Mouse (Mus musculus): ENCODE measurements at regions not wholly inside any gene's neighbourhood (a gene's known extent, or its start where the extent isn't known, plus 50 kb on each side); places are given as distances from the start of the nearest gene placed in this dataset.

DNA sequence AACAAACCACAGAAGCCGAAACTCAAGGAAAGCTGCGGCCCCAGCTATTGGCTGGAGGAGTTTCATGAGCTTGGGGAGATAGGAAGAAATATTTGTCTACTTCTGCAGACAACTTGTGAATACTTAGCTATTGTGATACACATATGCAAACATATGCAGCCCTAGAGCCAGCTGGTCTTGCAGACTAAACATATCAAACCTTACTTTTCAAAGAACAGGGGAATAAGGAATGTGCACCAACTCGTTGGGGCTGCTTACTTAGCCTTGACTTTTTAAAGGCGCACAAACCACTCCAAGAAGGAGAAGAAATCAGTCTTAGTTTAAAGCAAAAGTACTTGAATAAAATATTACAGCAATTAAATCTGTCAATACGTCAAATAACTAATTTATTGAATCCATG lies 106.8 kb upstream of the Lpar1 start:
- no peak overlapping the region for H3K27ac ChIP-seq (ENCODE audit: poor library complexity, severe bottlenecking)
- ATAC-seq (ENCODE audit: insufficient number of reproducible peaks, low FRiP score) = no peak
- WGBS = 67% methylated on average over 5 of the region's 5 CpGs

DNA sequence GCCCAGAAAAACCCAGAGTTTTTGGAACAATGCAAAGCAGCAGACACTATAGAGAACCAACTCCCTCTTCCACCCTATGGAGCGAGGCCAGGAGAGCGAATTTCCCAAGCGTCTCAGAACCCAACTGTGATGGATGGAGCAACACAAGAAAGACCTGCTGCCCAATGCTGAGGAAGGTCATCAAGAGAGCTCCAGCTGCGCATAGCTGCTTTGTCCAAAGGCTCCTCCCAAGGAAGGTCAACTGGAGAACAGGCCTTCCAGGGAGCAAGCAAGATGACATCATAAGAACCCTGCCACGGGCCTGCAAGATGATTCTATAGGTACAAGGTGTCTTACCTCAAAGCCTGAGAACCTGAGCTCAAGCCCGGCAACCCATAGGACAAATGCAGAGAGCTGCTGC lies 104.5 kb upstream of the Lpar1 start:
- WGBS = 66% methylated on average over 6 of the region's 6 CpGs
- H3K27ac ChIP-seq (ENCODE audit: poor library complexity, severe bottlenecking) = no peak overlapping the region
- no peaks in the 10 kb centered on the region for H3K9me3 ChIP-seq (replicated peaks)
- H3K27me3 ChIP-seq (replicated peaks) = no peaks in the 10 kb centered on the region
- no peak overlapping the region for H3K9ac ChIP-seq
- no peaks in the 10 kb centered on the region for H3K36me3 ChIP-seq
- no peak for ATAC-seq (ENCODE audit: insufficient number of reproducible peaks, low FRiP score)
- H3K4me3 ChIP-seq = no peak overlapping the region
- no peaks in the 10 kb centered on the region for H3K4me1 ChIP-seq (replicated peaks)
- H3K4me2 ChIP-seq = no peak overlapping the region

More for the DNA sequence above, 106.8 kb upstream of the Lpar1 start:
- Histone ChIP-seq H3K4me2 (no peak overlapping the region), H3K4me1 (replicated peaks) (no peaks in the 10 kb centered on the region), H3K27me3 (replicated peaks) (no peaks in the 10 kb centered on the region), H3K36me3 (no peaks in the 10 kb centered on the region), H3K4me3 (no peak overlapping the region), H3K9me3 (replicated peaks) (no peaks in the 10 kb centered on the region), H3K9ac (no peak overlapping the region)

DNA sequence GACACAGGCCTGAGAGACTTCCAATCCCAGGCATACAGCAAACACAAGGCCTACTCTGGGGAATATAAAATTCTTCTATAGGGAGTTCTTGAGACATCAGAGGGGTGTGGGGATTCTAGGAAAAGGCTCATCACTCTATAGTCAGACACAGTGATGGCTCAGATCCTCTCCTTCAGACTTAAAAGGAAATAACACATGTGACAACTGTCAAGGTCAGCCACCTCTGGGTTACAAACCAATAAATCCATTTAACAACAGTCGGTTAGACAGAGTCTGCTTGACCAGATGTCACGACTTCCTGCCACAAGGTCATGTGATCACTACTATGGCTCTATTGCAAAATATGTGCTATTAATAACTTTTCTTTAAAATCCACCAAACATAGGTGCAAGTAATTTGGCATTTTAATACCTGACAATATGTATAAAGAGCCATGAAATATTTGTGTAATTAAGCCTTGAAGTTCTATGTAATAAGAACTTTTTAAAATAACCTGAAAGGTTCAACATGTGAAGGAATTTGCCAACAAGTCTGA lies 94.1 kb upstream of the Lpar1 start:
- ATAC-seq (ENCODE audit: insufficient number of reproducible peaks, low FRiP score) = no peak
- WGBS = 76% methylated on average over 2 of the region's 2 CpGs
- H3K4me1 ChIP-seq (replicated peaks) = no peaks in the 10 kb centered on the region

DNA sequence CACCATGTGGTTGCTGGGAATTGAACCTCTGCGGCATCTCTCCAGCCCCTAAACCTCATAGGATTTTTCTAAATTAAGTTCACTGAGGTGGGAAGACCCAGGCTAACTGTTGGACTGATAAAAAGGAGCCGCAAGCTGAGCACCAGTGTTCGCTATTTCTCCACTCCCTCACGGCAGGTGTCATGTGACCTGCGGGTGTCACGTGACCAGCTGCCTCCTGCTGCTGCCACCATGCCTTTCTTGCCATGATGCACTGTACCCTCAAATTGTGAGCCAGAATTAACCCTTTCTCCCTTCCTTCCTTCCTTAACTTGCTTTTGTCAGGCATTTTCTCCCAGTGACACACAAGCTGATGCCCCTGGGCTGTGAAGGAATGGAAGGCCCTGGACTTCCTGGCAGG lies 93.1 kb upstream of the Lpar1 start:
- Histone ChIP-seq H3K4me3 (no peak overlapping the region), H3K36me3 (no peaks in the 10 kb centered on the region), H3K27ac (ENCODE audit: poor library complexity, severe bottlenecking) (no peak overlapping the region), H3K9me3 (replicated peaks) (no peaks in the 10 kb centered on the region), H3K27me3 (replicated peaks) (no peaks in the 10 kb centered on the region), H3K4me1 (replicated peaks) (no peaks in the 10 kb centered on the region), H3K9ac (no peak overlapping the region), H3K4me2 (no peak overlapping the region)
- no peak for ATAC-seq (ENCODE audit: insufficient number of reproducible peaks, low FRiP score)
- WGBS = 89% methylated on average over 6 of the region's 6 CpGs

More for the DNA sequence above, 94.1 kb upstream of the Lpar1 start:
- Histone ChIP-seq H3K9me3 (replicated peaks) (0 out of 2 replicates have a peak, but pooled peaks cover 3% of the 10 kb centered on the region), H3K4me2 (no peak overlapping the region), H3K27me3 (replicated peaks) (no peaks in the 10 kb centered on the region), H3K36me3 (no peaks in the 10 kb centered on the region), H3K4me3 (no peak overlapping the region), H3K27ac (ENCODE audit: poor library complexity, severe bottlenecking) (no peak overlapping the region), H3K9ac (no peak overlapping the region)

DNA sequence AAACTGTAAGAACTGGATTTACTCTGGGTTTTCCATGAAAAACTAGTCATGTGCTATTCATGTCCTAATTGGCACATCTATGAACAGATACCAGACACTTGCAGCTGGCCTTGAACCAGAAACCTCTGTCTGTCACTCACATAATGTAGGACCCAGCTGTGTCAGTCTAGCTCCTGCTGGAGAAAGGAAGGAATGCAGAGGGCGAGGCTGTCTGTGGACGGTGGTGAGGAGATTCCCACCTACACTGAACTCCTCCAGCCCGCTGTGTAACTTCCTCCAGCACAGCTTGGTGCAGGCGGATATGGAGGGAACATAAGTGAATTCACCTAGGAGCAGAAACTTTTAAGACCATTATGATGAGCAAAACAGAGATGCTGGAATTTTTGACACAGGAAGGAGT lies 89.7 kb upstream of the Lpar1 start:
- Histone ChIP-seq H3K4me2 (no peak overlapping the region), H3K4me3 (no peak overlapping the region), H3K27ac (ENCODE audit: poor library complexity, severe bottlenecking) (no peak overlapping the region), H3K4me1 (replicated peaks) (no peaks in the 10 kb centered on the region), H3K9ac (no peak overlapping the region), H3K9me3 (replicated peaks) (no peaks in the 10 kb centered on the region), H3K36me3 (no peaks in the 10 kb centered on the region), H3K27me3 (replicated peaks) (no peaks in the 10 kb centered on the region)
- 38% methylated on average over 4 of the region's 4 CpGs for WGBS
- no peak for ATAC-seq (ENCODE audit: insufficient number of reproducible peaks, low FRiP score)

DNA sequence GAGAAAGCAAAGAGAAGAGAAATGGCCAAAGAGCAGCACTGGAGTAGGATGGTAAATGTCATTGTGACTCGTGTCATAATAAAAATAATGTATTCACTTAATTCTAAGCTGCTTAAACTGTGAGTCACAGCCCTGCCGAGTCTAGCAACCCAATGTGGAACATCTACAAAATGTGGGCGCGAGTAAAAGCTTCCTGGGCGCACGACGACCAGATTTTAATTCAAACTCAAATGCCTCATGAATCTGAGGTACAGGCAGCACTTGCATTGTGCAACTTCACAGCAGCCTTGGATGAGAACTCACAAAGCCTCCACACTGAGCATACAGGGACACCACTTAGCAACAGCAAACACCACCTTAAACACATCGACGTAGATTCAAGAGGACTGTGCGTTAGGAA lies 88.5 kb upstream of the Lpar1 start:
- Histone ChIP-seq H3K36me3 (no peaks in the 10 kb centered on the region), H3K4me3 (no peak overlapping the region), H3K9ac (no peak overlapping the region), H3K4me2 (no peak overlapping the region), H3K27me3 (replicated peaks) (no peaks in the 10 kb centered on the region), H3K4me1 (replicated peaks) (no peaks in the 10 kb centered on the region), H3K27ac (ENCODE audit: poor library complexity, severe bottlenecking) (no peak overlapping the region), H3K9me3 (replicated peaks) (no peaks in the 10 kb centered on the region)
- no peak for ATAC-seq (ENCODE audit: insufficient number of reproducible peaks, low FRiP score)
- WGBS = 84% methylated on average over 10 of the region's 10 CpGs

DNA sequence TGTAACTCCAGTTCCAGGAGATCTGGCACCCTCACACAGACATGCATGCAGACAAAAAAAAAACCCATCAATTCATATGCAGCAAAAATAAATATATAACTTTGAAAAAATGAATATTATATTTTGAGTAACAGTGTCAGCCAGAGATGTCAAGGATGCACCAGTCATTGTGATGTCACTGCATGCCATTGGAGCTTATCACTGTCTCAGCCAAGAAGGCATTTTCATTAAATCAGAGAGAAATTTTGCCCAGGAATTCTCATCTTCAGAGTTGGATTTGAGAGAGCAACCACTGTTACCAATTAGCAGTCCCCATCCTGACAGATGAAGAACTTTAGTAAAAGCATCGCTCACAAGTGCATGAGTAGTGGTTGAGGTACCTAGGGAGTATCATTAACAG lies 79.0 kb upstream of the Lpar1 start:
- no peak overlapping the region for H3K9ac ChIP-seq
- H3K4me1 ChIP-seq (replicated peaks) = no peaks in the 10 kb centered on the region
- WGBS = 80% methylated on average over 1 of the region's 1 CpGs
- H3K36me3 ChIP-seq = no peaks in the 10 kb centered on the region
- no peak for ATAC-seq (ENCODE audit: insufficient number of reproducible peaks, low FRiP score)
- no peak overlapping the region for H3K4me2 ChIP-seq
- peaks cover 3% of the 10 kb centered on the region; the same call in 1 of the 2 replicates for H3K9me3 ChIP-seq (replicated peaks)
- H3K27me3 ChIP-seq (replicated peaks) = no peaks in the 10 kb centered on the region
- H3K4me3 ChIP-seq = no peak overlapping the region
- no peak overlapping the region for H3K27ac ChIP-seq (ENCODE audit: poor library complexity, severe bottlenecking)

DNA sequence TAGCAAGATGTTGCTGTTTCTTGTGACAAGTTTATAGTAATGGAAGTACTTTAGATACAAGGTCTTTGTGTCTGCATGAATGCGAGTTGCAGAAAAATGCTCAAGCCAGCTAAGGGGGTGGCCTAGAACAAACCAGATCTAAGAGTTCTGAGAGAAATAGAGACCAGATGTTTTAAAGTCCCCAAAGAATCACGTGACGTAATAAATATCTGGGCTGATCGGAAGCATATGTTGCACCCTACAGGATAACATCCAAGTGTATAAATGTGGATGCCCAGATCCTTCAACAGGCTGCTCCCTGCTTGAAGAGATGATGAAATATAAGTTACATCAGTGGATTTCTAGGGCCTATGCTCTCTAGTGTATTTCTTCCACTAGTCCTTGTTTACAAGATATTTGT lies 77.7 kb upstream of the Lpar1 start:
- peaks cover 3% of the 10 kb centered on the region; the same call in 1 of the 2 replicates for H3K9me3 ChIP-seq (replicated peaks)
- H3K4me1 ChIP-seq (replicated peaks) = no peaks in the 10 kb centered on the region
- 70% methylated on average over 4 of the region's 4 CpGs for whole genome bisulfite sequencing
- ATAC-seq (ENCODE audit: insufficient number of reproducible peaks, low FRiP score) = no peak
- no peak overlapping the region for H3K27ac ChIP-seq (ENCODE audit: poor library complexity, severe bottlenecking)
- H3K9ac ChIP-seq = no peak overlapping the region
- no peaks in the 10 kb centered on the region for H3K36me3 ChIP-seq
- no peak overlapping the region for H3K4me2 ChIP-seq
- no peak overlapping the region for H3K4me3 ChIP-seq
- H3K27me3 ChIP-seq (replicated peaks) = no peaks in the 10 kb centered on the region

DNA sequence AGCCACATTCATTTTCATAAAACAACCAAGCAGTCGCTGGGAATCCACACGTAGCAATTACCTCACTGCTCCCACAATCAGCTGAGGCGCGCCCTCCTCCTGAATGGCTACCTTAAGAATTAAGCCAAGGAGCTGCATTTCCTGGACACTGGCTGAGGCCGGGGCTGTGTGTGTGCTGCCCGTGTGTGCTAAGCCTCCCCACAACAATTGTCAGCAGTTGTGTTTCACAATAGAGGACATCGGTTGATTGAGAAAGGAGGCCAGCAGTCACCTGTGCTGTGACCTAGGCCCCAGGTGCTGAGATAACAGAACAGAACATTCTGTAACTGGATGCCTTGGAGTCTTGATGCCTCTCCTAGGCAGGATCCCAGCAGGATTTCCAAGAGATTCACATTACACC lies 73.3 kb upstream of the Lpar1 start:
- ATAC-seq (ENCODE audit: insufficient number of reproducible peaks, low FRiP score) = no peak
- H3K27me3 ChIP-seq (replicated peaks) = no peaks in the 10 kb centered on the region
- WGBS = 51% methylated on average over 7 of the region's 7 CpGs
- H3K36me3 ChIP-seq = no peaks in the 10 kb centered on the region
- H3K4me1 ChIP-seq (replicated peaks) = no peaks in the 10 kb centered on the region
- H3K9ac ChIP-seq = no peak overlapping the region
- H3K9me3 ChIP-seq (replicated peaks) = peaks cover 3% of the 10 kb centered on the region; the same call in 1 of the 2 replicates
- H3K4me2 ChIP-seq = no peak overlapping the region
- H3K4me3 ChIP-seq = no peak overlapping the region
- no peak overlapping the region for H3K27ac ChIP-seq (ENCODE audit: poor library complexity, severe bottlenecking)

DNA sequence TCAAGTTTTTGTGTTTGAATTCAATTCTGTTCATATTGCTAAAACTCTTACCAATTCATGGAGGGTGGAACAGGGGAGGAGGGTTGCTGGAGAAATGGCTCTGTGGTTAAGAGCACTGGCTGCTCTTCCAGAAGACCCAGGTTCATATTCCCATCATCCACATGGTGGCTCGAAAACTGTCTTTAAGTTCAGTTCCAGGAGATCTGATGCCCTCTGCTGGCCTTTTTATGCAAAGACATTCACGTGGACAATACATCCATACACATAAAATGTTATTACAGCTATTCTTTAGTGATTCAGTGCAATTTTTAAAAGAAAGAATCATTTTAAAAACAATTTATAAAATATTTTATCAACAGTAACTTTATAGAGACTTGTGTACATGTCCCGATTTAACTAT lies 70.4 kb upstream of the Lpar1 start:
- Histone ChIP-seq H3K9ac (no peak overlapping the region), H3K4me3 (no peak overlapping the region), H3K4me2 (no peak overlapping the region), H3K27ac (ENCODE audit: poor library complexity, severe bottlenecking) (no peak overlapping the region), H3K9me3 (replicated peaks) (peaks cover 1% of the 10 kb centered on the region; the same call in 1 of the 2 replicates), H3K36me3 (no peaks in the 10 kb centered on the region), H3K4me1 (replicated peaks) (no peaks in the 10 kb centered on the region), H3K27me3 (replicated peaks) (no peaks in the 10 kb centered on the region)
- WGBS = 67% methylated on average over 3 of the region's 3 CpGs
- ATAC-seq (ENCODE audit: insufficient number of reproducible peaks, low FRiP score) = no peak

DNA sequence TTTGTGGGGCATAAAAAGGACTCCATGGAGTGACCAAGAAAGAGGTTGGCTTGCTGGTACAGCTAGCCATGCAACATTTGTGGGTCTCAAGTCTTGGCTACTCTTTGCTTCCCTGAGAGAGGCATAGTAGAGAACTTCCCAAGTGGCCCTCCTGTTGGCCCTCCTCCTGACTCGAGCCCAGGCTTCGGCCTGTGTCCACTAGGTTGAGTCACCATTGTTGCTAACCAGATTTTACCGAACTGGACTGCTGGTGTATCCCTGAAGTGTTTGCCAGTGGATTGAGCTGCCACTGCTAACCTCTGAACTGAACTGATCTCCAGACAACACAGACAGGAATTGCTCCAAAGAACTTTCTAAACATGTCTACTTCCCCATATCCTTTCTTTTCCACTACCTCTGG lies 66.9 kb upstream of the Lpar1 start:
- Histone ChIP-seq H3K9ac (no peak overlapping the region), H3K4me3 (no peak overlapping the region), H3K4me1 (replicated peaks) (no peaks in the 10 kb centered on the region), H3K9me3 (replicated peaks) (no peaks in the 10 kb centered on the region), H3K27me3 (replicated peaks) (no peaks in the 10 kb centered on the region), H3K4me2 (no peak overlapping the region), H3K36me3 (no peaks in the 10 kb centered on the region), H3K27ac (ENCODE audit: poor library complexity, severe bottlenecking) (no peak overlapping the region)
- WGBS = 85% methylated on average over 3 of the region's 3 CpGs
- ATAC-seq (ENCODE audit: insufficient number of reproducible peaks, low FRiP score) = no peak

DNA sequence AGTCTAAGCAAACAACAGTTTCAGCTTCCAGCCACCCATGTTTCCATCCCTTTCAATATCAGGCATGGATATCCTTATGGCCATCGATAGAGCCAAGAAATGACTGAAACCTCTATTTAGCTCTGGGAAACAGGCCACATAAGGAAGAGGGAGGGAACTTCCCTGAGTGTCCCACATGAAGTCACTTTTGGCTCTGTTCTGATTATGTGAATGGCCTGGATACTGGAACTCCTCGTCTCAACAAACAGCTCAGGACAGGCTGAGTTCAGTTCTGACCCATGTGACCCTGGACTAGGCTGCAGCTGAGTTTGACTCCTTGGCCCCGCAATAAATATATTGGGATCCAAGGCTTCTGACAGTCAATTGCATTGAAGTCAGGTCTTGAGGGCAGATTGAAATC lies 63.6 kb upstream of the Lpar1 start:
- Histone ChIP-seq H3K9ac (no peak overlapping the region), H3K27ac (ENCODE audit: poor library complexity, severe bottlenecking) (no peak overlapping the region), H3K4me1 (replicated peaks) (no peaks in the 10 kb centered on the region), H3K36me3 (no peaks in the 10 kb centered on the region), H3K4me3 (no peak overlapping the region), H3K9me3 (replicated peaks) (no peaks in the 10 kb centered on the region), H3K27me3 (replicated peaks) (no peaks in the 10 kb centered on the region), H3K4me2 (no peak overlapping the region)
- ATAC-seq (ENCODE audit: insufficient number of reproducible peaks, low FRiP score) = no peak
- WGBS = 74% methylated on average over 3 of the region's 3 CpGs
